Mouse (Mus musculus) natural killer cell, adult 2 months (primary cell): Measurements from ENCODE around the gene Hoxa9.

Experiments used
- DNase-seq, 2 experiments: peaks; one replicate each; pipeline ENCODE4 v3.0.0; 2022; ENCODE audit warnings: low spot score in 2 of 2

The Hoxa9 gene

GRCm38 (mm10) chr6:52203371-52204049 is 27.4 kb downstream of the Hoxa9 start:
- DNase-seq = no peak

GRCm38 (mm10) chr6:52203121-52203370 is 27.8 kb downstream of the Hoxa9 start:
- no peak for DNase-seq

- no peak for DNase-seq
Measured at GRCm38 (mm10) chr6:52202362-52203120, 28.3 kb downstream of the Hoxa9 start.

- DNase-seq = no peak
Measured at GRCm38 (mm10) chr6:52201269-52201668, 29.6 kb downstream of the Hoxa9 start.

GRCm38 (mm10) chr6:52200751-52201250 is 30.1 kb downstream of the Hoxa9 start:
- DNase-seq = no peak

- DNase-seq = no peak
Measured at GRCm38 (mm10) chr6:52200073-52200750, 30.7 kb downstream of the Hoxa9 start.

GRCm38 (mm10) chr6:52197271-52197670 is 33.6 kb downstream of the Hoxa9 start:
- no peak for DNase-seq

GRCm38 (mm10) chr6:52196811-52197210 is 34.1 kb downstream of the Hoxa9 start:
- no peak for DNase-seq

- no peak for DNase-seq
Measured at GRCm38 (mm10) chr6:52194690-52195089, 36.2 kb downstream of the Hoxa9 start.

- DNase-seq = peak; percentile 75 to 79
Measured at GRCm38 (mm10) chr6:52191860-52192550, 38.9 kb downstream of the Hoxa9 start.

GRCm38 (mm10) chr6:52190906-52191810 is 39.7 kb downstream of the Hoxa9 start, which contains the start of gene Hoxa4:
Gene Hoxa4 (minus strand): TSS chr6:52191753.
- DNase-seq = no peak

- no peak for DNase-seq
Measured at GRCm38 (mm10) chr6:52190410-52190809, 40.5 kb downstream of the Hoxa9 start.

GRCm38 (mm10) chr6:52189909-52190308 is 41.0 kb downstream of the Hoxa9 start:
- no peak for DNase-seq

GRCm38 (mm10) chr6:52189172-52189591 is 41.7 kb downstream of the Hoxa9 start:
- DNase-seq = no peak

GRCm38 (mm10) chr6:52186500-52186899 is 44.4 kb downstream of the Hoxa9 start:
- DNase-seq = no peak

- no peak for DNase-seq
Measured at GRCm38 (mm10) chr6:52185834-52186233, 45.1 kb downstream of the Hoxa9 start.

- DNase-seq = no peak
Measured at GRCm38 (mm10) chr6:52185222-52185621, 45.7 kb downstream of the Hoxa9 start.

GRCm38 (mm10) chr6:52184668-52185067 is 46.2 kb downstream of the Hoxa9 start:
- no peak for DNase-seq

- no peak for DNase-seq
Measured at GRCm38 (mm10) chr6:52183311-52184080, 47.4 kb downstream of the Hoxa9 start.

GRCm38 (mm10) chr6:52182793-52183192 is 48.1 kb downstream of the Hoxa9 start:
- DNase-seq = no peak
